Mouse (Mus musculus) CD4-positive, CD25-positive, alpha-beta regulatory T cell (primary cell): ENCODE measurements around the gene Prokr2. TPM values are rescaled to one million over a fixed set of nuclear protein-coding genes. Genes with fewer than 3 reads are reported as not detected.

Experiments
- polyA plus RNA-seq: library from polyadenylated mRNA; unstranded; fragments of 100-300 nt; shearing (Covaris generic); gene quantifications from one replicate; pipeline ENCODE4 v1.2.1, GENCODE M21; 2017

Prokr2 gene
- 0.28 TPM for polyA plus RNA-seq

GRCm38 (mm10) chr2:132385194-132385838, at the start of gene Prokr2:
TSS of gene Prokr2 (minus strand) at chr2:132385447.

Other genes starting within 250 kb of the Prokr2 start
- 40.1 TPM for gene Slc23a2, start 240.3 kb downstream of the Prokr2 start, polyA plus RNA-seq
- gene Tmem230, start 137.6 kb downstream of the Prokr2 start, polyA plus RNA-seq = 58.0 TPM
- gene Pcna, start 132.1 kb downstream of the Prokr2 start, polyA plus RNA-seq = 144 TPM
- 49.4 TPM for gene Cds2, start 122.3 kb downstream of the Prokr2 start, polyA plus RNA-seq
- gene Gpcpd1, start 202.3 kb upstream of the Prokr2 start, polyA plus RNA-seq = 96.3 TPM